Mouse (Mus musculus): ENCODE measurements around the gene Tmcc3.
A peak's percentile ranks its signal among the peaks of the same experiment; 100 is the strongest.

The Tmcc3 gene

GRCm38 (mm10) chr10:94311511-94312006 lies at the start of gene Tmcc3:
Gene Tmcc3 (plus strand): TSS chr10:94311949.
- no peak for DNase-seq (ENCODE audit: low read depth, low spot score)

- peak; percentile 15 for DNase-seq (ENCODE audit: low read depth, low spot score)
Observed at GRCm38 (mm10) chr10:94262646-94263045, 49.1 kb upstream of the Tmcc3 start.

- peak; percentile 54 for DNase-seq (ENCODE audit: low read depth, low spot score)
Observed at GRCm38 (mm10) chr10:94263211-94263610, 48.5 kb upstream of the Tmcc3 start.

- DNase-seq (ENCODE audit: low read depth, low spot score): no peak
Observed at GRCm38 (mm10) chr10:94265656-94266542, 45.9 kb upstream of the Tmcc3 start.

- no peak for DNase-seq (ENCODE audit: low read depth, low spot score)
Observed at GRCm38 (mm10) chr10:94275321-94275720, 36.4 kb upstream of the Tmcc3 start.

- peak; percentile 90 for DNase-seq (ENCODE audit: low read depth, low spot score)
Observed at GRCm38 (mm10) chr10:94276511-94276910, 35.2 kb upstream of the Tmcc3 start.

GRCm38 (mm10) chr10:94282179-94282578 lies 29.6 kb upstream of the Tmcc3 start:
- no peak for DNase-seq (ENCODE audit: low read depth, low spot score)

GRCm38 (mm10) chr10:94282797-94283196 lies 29.0 kb upstream of the Tmcc3 start:
- no peak for DNase-seq (ENCODE audit: low read depth, low spot score)

- no peak for DNase-seq (ENCODE audit: low read depth, low spot score)
Observed at GRCm38 (mm10) chr10:94294437-94294836, 17.3 kb upstream of the Tmcc3 start.

GRCm38 (mm10) chr10:94294933-94295750 lies 16.6 kb upstream of the Tmcc3 start:
- DNase-seq (ENCODE audit: low read depth, low spot score): no peak

GRCm38 (mm10) chr10:94295923-94296605 lies 15.7 kb upstream of the Tmcc3 start:
- DNase-seq (ENCODE audit: low read depth, low spot score): no peak

GRCm38 (mm10) chr10:94298471-94298870 lies 13.3 kb upstream of the Tmcc3 start, which contains the start of gene Gm4792:
Gene Gm4792 (minus strand): TSS chr10:94298703.
- DNase-seq (ENCODE audit: low read depth, low spot score): no peak

GRCm38 (mm10) chr10:94299301-94299700 lies 12.4 kb upstream of the Tmcc3 start:
- DNase-seq (ENCODE audit: low read depth, low spot score): peak; percentile 16

- peak; percentile 28 for DNase-seq (ENCODE audit: low read depth, low spot score)
Observed at GRCm38 (mm10) chr10:94304064-94304657, 7.6 kb upstream of the Tmcc3 start.

- peak; percentile 51 for DNase-seq (ENCODE audit: low read depth, low spot score)
Observed at GRCm38 (mm10) chr10:94305526-94305925, 6.2 kb upstream of the Tmcc3 start.

GRCm38 (mm10) chr10:94310499-94311267 lies 1.1 kb upstream of the Tmcc3 start:
- no peak for DNase-seq (ENCODE audit: low read depth, low spot score)

GRCm38 (mm10) chr10:94312007-94312715 lies 412 bp downstream of the Tmcc3 start:
- DNase-seq (ENCODE audit: low read depth, low spot score): peak; percentile 23

GRCm38 (mm10) chr10:94313146-94313545 lies 1.4 kb downstream of the Tmcc3 start:
- no peak for DNase-seq (ENCODE audit: low read depth, low spot score)

- DNase-seq (ENCODE audit: low read depth, low spot score): no peak
Observed at GRCm38 (mm10) chr10:94318574-94318973, 6.8 kb downstream of the Tmcc3 start.

GRCm38 (mm10) chr10:94329962-94330361 lies 18.2 kb downstream of the Tmcc3 start:
- no peak for DNase-seq (ENCODE audit: low read depth, low spot score)
